Mouse (Mus musculus) heart, adult 8-10 months (tissue): Measurements from ENCODE around the gene Angptl8. TPM values are rescaled to one million over a fixed set of nuclear protein-coding genes. Genes with fewer than 3 reads are reported as not detected.

Source experiments
- microRNA-seq: library from miRNA; unstranded; fragments of <30 nt; microRNA quantifications from one replicate; pipeline ENCODE4 v1.2.0, GENCODE M21; 2022
- total RNA-seq, 4 experiments: library from RNA; stranded (reverse); gene quantifications; 2 replicates each; pipeline ENCODE4 v1.2.4; 2022

The Angptl8 gene
- total RNA-seq, 4 experiments from 2014 or later: 0.38 TPM; not detected in 3

Small RNA genes within 50 kb of the gene (microRNA-seq; reads per million reads assigned to microRNA genes)
- gene Mir7083: 10.1 reads per million, percentile 25 among the genes with 10 or more reads in this experiment

Other genes with a start within 250 kb of the Angptl8 start
- gene Timm29, start 242.8 kb upstream of the Angptl8 start, total RNA-seq: 10 to 100 TPM; 61.0 to 67.1 (median 66.5) TPM
- 1 to 10 TPM; 7.3 to 8.6 (median 7.9) TPM for gene Yipf2, start 242.7 kb upstream of the Angptl8 start, total RNA-seq
- gene Smarca4, start 219.3 kb upstream of the Angptl8 start, total RNA-seq: 10 to 100 TPM; 47.2 to 49.8 (median 49.3) TPM
- gene Ldlr, start 112.0 kb upstream of the Angptl8 start, total RNA-seq: 1 to 10 TPM; 2.3 to 3.8 (median 3.0) TPM
- gene Spc24, start 75.2 kb upstream of the Angptl8 start, total RNA-seq: 1 to 10 TPM; 5.6 to 8.6 (median 7.7) TPM
- gene Kank2, start 36.8 kb upstream of the Angptl8 start, total RNA-seq: 10 to 100 TPM; 64.2 to 67.2 (median 65.6) TPM
- gene Dock6, start 17.1 kb downstream of the Angptl8 start, total RNA-seq: 10 to 100 TPM; 27.3 to 35.7 (median 30.7) TPM
- 10 to 100 TPM; 13.2 to 16.4 (median 15.4) TPM for gene Rab3d, start 82.7 kb downstream of the Angptl8 start, total RNA-seq
- 1 to 10 TPM; 4.9 to 7.4 (median 5.6) TPM for gene Ccdc159, start 92.0 kb downstream of the Angptl8 start, total RNA-seq
- gene Tmem205, start 92.0 kb downstream of the Angptl8 start, total RNA-seq: 10 to 100 TPM; 80.1 to 91.4 (median 86.9) TPM
- 1 to 10 TPM; 2.1 to 3.8 (median 3.2) TPM for gene Plppr2, start 101.5 kb downstream of the Angptl8 start, total RNA-seq
- 1 to 10 TPM; 8.5 to 8.9 (median 8.7) TPM for gene Swsap1, start 120.2 kb downstream of the Angptl8 start, total RNA-seq
- gene Epor, start 128.0 kb downstream of the Angptl8 start, total RNA-seq: 1 to 10 TPM; 1.6 to 2.9 (median 2.3) TPM
- gene Rgl3, start 153.9 kb downstream of the Angptl8 start, total RNA-seq: 1 to 10 TPM; 4.1 to 5.9 (median 4.3) TPM
- not detected for gene Ccdc151, start 167.1 kb downstream of the Angptl8 start, total RNA-seq
- 10 to 100 TPM; 61.9 to 67.3 (median 65.5) TPM for gene Prkcsh, start 167.3 kb downstream of the Angptl8 start, total RNA-seq
- under 1 TPM; 0.08 to 0.25 (median 0.11) TPM for gene Elavl3, start 216.5 kb downstream of the Angptl8 start, total RNA-seq
- gene Gm49318, start 235.7 kb downstream of the Angptl8 start, total RNA-seq: under 1 TPM in 1 of 4 experiments, not detected in 3; 0.66 TPM
- 1 to 10 TPM; 3.0 to 5.0 (median 4.7) TPM for gene Zfp653, start 235.9 kb downstream of the Angptl8 start, total RNA-seq
- gene Ecsit, start 249.9 kb downstream of the Angptl8 start, total RNA-seq: 100 to 1,000 TPM; 101 to 109 (median 106) TPM